Mouse (Mus musculus) midbrain, embryonic 14.5 days (tissue): ENCODE results near the gene Mroh3. TPM values are rescaled to one million over a fixed set of nuclear protein-coding genes. Genes with fewer than 3 reads are reported as not detected.
A peak's percentile ranks its signal among the peaks of the same experiment; 100 is the strongest.

ENCODE experiments used
- ATAC-seq: fragments of 200-750 bp; cut with Nextera tagmentation; 2 replicates; pipeline ENCODE4 v1.8.0; 2017; ENCODE audit warnings: moderate number of reproducible peaks, moderate library complexity; ENCODE audit not compliant: low FRiP score, low TSS enrichment
- DNase-seq: peaks from one replicate; pipeline ENCODE4 v3.0.0-alpha.2; 2015
- H3K27ac ChIP-seq: fragments of 300-500 bp; sonication (generic); replicated peaks from 2 replicates; pipeline ENCODE4 v1.5.1; 2014; ENCODE audit warnings: mild to moderate bottlenecking, low read depth, low read length, moderate library complexity
- H3K27me3 ChIP-seq: fragments of 300-500 bp; sonication (generic); 2 replicates; pipeline ENCODE4 v1.6.1; 2014; ENCODE audit warnings: low read length, control low read depth, mixed read lengths; ENCODE audit not compliant: control insufficient read depth, insufficient read depth
- H3K36me3 ChIP-seq: fragments of 300-500 bp; sonication (generic); 2 replicates; pipeline ENCODE4 v1.6.1; 2014; ENCODE audit warnings: low read length, control low read depth; ENCODE audit not compliant: control insufficient read depth, insufficient read depth
- H3K4me1 ChIP-seq: fragments of 300-500 bp; sonication (generic); 2 replicates; pipeline ENCODE4 v1.6.1; 2014; ENCODE audit warnings: mild to moderate bottlenecking, antibody characterized with exemption, low read length, control low read depth; ENCODE audit not compliant: control insufficient read depth, insufficient read depth
- H3K4me2 ChIP-seq: fragments of 300-500 bp; sonication (generic); 2 replicates; pipeline ENCODE4 v1.6.1; 2014; ENCODE audit warnings: mild to moderate bottlenecking, low read length, moderate library complexity
- H3K4me3 ChIP-seq: fragments of 300-500 bp; sonication (generic); replicated peaks from 2 replicates; pipeline ENCODE4 v1.5.1; 2014; ENCODE audit warnings: low read depth, low read length
- H3K9ac ChIP-seq: fragments of 300-500 bp; sonication (generic); replicated peaks from 2 replicates; pipeline ENCODE4 v1.6.1; 2014; ENCODE audit warnings: mild to moderate bottlenecking, low read length, moderate library complexity
- H3K9me3 ChIP-seq: fragments of 300-500 bp; sonication (generic); 2 replicates; pipeline ENCODE4 v1.6.1; 2016; ENCODE audit warnings: low read length, control low read depth, mixed read lengths; ENCODE audit not compliant: control insufficient read depth
- WGBS: fragments of 180-500 bp; shearing (Covaris S2); extraction: QIAGEN DNeasy Blood & Tissue Kit; methylation state at CpG from one replicate; pipeline ENCODE4 v1.1.7; 2014; 5-methylcytosine and 5-hydroxymethylcytosine counted together
- polyA plus RNA-seq: library from polyadenylated mRNA; unstranded; fragments of >200 nt; fragmentation: Nextera tagmentation; extraction: Ambion mirVana; gene quantifications from 2 replicates; pipeline ENCODE4 v1.2.1, GENCODE M21; 2014

Gene Mroh3
- 0.34 and 0.59 TPM in 2 replicates for polyA plus RNA-seq

DNA sequence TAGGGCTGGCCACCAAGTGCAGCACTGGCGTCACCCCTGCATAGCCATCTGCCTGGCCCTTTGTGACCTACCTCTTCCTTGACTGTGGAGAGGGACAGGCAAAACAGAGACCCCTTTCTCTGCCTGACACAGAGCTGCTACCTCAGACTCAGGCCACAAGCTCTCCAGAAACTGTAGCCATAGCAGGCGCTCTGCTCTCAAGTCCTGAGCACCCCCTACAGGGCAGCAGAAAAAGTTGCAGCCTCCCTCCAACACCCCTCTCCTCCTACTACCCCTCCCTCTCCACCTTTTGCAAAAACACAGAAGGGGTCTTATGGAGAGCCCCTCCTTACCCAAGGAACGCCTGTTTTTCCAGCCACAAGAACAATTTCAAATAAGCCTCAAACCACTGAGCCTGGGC is at the start of gene Mroh3:
TSS of gene Mroh3 (minus strand) at position 26 of the 400 bp plus-strand sequence.
- Histone ChIP-seq H3K4me2 (no peak within 1 kb of the TSS), H3K27me3 (no peaks in the 10 kb centered on the region), H3K36me3 (peaks cover 12% of the 10 kb centered on the region; the same call in 1 of the 2 replicates), H3K9ac (no peak within 1 kb of the TSS), H3K4me3 (no peak within 1 kb of the TSS), H3K27ac (no peak within 1 kb of the TSS), H3K9me3 (no peaks in the 10 kb centered on the region), H3K4me1 (no peaks in the 10 kb centered on the region)
- DNase-seq (peak; percentile 68), ATAC-seq (no peak; the same call in 1 of the 2 replicates)
- WGBS, result 45% methylated on average over 3 of the region's 3 CpGs

DNA sequence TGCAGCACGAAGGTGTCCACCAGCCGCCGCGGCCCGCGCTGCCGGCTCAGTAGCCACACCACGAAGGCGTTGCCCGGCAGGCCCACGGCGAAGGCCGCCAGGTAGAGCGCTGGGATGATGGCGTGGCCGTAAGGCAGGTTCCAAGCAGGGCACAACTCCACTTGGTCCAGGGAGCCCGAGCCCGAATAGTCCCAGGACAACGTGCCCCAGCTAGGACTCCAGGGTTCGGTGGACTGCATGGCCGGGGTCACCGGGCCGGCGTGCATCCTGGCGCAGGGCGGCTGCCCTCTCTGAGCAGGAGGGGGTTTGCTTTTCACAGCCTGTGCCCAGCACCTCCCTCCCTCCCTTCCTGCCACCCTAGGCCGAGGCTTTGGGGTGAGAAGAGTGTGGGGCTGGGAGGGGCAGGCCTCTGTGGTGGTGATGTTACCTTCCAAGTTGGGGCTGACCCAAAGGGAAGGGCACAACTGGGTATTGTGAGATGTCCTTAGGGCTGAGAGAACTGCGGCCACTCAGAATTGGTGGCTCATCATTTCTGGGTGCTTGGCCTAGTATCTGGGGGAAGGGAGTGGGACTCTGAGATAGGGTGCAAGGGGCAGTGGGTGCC is 48.1 kb upstream of the Mroh3 start, which contains the start of gene Gpr25:
TSS of gene Gpr25 (minus strand) at position 239 of the 604 bp plus-strand sequence.
- H3K27ac ChIP-seq, result peak within 1 kb of the TSS; percentile 49

DNA sequence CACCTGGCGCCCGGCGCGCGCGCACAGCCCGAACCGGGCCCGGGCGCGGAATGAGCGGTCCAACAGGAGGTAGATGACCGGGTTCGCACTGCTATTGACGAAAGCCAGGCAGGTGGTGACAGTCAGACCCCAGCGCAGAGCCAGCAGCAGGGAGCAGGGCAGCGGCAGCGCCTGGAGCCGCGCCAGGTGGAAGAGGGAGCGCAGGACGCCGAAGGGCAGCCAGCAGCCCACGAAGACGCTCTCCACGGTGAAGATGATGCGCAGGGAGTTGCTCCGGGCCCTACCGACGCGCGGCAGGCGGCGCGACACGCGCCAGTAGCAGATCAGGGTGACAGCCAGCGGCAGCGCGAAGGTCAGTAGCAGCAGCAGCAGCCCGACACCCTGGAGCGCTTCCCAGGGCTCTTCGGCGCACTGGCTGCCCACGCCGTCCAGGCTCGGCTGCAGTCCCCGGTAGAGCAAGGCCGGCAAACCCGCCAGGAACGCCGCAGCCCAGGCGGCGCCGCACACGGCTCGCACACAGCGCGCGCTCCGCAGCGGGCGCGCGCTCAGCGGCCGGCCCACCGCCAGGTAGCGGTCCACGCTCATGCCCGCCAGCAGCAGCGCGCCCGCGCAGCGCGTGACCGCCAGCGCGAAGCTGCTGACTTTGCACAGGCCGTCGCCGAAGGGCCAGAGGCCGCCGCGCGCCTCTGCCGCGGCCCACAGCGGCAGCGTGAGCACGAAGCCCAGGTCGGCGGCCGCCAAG is 47.4 kb upstream of the Mroh3 start:
- WGBS, result 1% methylated on average over 95 of the region's 95 CpGs

More for the DNA sequence above, 48.1 kb upstream of the Mroh3 start, which contains the start of gene Gpr25:
- no peak for DNase-seq
- no peaks in the 10 kb centered on the region for H3K9me3 ChIP-seq
- no peaks in the 10 kb centered on the region for H3K36me3 ChIP-seq
- peaks cover 62% of the 10 kb centered on the region for H3K27me3 ChIP-seq
- peak within 1 kb of the TSS; percentile 51 for H3K4me3 ChIP-seq
- peak within 1 kb of the TSS; percentile 66 for H3K9ac ChIP-seq
- peak within 1 kb of the TSS; percentile 86 for H3K4me2 ChIP-seq
- ATAC-seq, result peak; percentile 51
- peaks cover 7% of the 10 kb centered on the region for H3K4me1 ChIP-seq
- 7% methylated on average over 28 of the region's 28 CpGs for WGBS

DNA sequence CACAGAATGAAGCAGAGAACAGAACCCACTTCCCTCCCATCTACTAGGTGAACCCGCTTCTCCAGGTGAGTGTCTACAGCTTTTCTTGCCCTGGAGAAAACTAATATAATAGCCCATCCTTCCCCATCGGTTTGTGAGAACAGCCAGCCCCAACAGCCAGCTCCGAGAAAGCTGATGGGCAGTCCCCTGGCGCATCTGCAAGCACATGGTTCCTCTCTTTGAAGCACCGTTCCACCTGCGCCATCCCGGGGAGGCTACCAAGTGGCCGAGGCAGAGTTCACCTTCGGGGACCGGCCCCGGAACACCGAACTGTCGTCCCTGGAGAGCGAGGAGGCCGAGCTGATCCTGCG is 46.9 kb upstream of the Mroh3 start:
- no peak for DNase-seq
- Histone ChIP-seq H3K27me3 (peaks cover 62% of the 10 kb centered on the region), H3K27ac (no peak overlapping the region), H3K36me3 (no peaks in the 10 kb centered on the region), H3K9me3 (no peaks in the 10 kb centered on the region), H3K9ac (peak overlapping the region; percentile 66), H3K4me2 (peak overlapping the region; percentile 86), H3K4me3 (peak overlapping the region; percentile 51), H3K4me1 (peaks cover 7% of the 10 kb centered on the region)
- WGBS, result 3% methylated on average over 16 of the region's 16 CpGs
- ATAC-seq, result no peak

More for the DNA sequence above, 47.4 kb upstream of the Mroh3 start:
- Histone ChIP-seq H3K9me3 (no peaks in the 10 kb centered on the region), H3K9ac (peak overlapping the region; percentile 66), H3K4me2 (peak overlapping the region; percentile 86), H3K27ac (peak overlapping the region; percentile 49), H3K36me3 (no peaks in the 10 kb centered on the region), H3K4me3 (peak overlapping the region; percentile 51), H3K27me3 (peaks cover 62% of the 10 kb centered on the region), H3K4me1 (peaks cover 7% of the 10 kb centered on the region)
- DNase-seq (peak; percentile 90), ATAC-seq (peak; percentile 82)

DNA sequence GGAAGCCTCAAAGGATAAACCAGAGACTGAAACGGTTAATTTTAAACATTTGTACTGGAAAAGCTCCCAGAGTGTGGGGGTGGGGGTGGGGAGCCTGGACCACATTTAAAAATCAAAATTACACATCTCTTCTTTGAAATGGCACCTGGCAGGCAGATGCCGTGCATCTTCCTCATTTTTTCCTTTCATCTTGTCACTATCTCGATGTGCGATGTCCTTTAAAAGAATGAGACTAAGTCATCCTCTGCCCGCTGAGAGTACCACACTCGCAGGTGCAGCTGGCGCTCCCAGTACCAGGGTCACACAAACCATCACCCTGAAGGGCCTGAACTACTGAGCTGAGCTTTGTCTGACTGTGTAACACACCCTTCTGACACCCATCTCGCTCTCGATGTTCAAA is 45.9 kb upstream of the Mroh3 start:
- H3K4me3 ChIP-seq, result no peak overlapping the region
- H3K27me3 ChIP-seq, result peaks cover 61% of the 10 kb centered on the region
- H3K36me3 ChIP-seq, result no peaks in the 10 kb centered on the region
- ATAC-seq (no peak), DNase-seq (no peak)
- H3K9ac ChIP-seq, result no peak overlapping the region
- H3K4me1 ChIP-seq, result peaks cover 7% of the 10 kb centered on the region
- 70% methylated on average over 9 of the region's 9 CpGs for WGBS
- H3K27ac ChIP-seq, result no peak overlapping the region
- H3K9me3 ChIP-seq, result no peaks in the 10 kb centered on the region
- no peak overlapping the region for H3K4me2 ChIP-seq

DNA sequence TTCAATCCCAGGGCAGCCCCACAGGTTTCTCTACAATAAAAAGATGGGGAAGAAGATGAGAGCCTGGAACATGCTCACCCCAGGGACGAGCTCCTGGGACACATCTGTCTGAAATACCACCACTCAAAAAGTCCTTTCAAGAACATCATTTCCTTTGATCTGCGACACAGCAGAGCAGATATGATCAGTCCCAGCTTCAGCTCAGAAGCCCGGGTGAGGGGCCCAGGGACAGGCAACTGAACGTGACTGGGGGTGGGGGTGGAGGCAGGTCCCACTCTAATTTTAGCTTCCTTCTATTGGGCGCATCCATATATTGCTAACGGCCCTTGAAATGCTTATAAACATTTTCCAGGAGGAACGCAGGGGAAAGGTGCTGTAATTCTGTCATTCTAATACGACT is 43.0 kb upstream of the Mroh3 start:
- ATAC-seq, result no peak
- H3K9me3 ChIP-seq, result no peaks in the 10 kb centered on the region
- no peak for DNase-seq
- H3K27me3 ChIP-seq, result peaks cover 33% of the 10 kb centered on the region
- H3K27ac ChIP-seq, result no peak overlapping the region
- no peak overlapping the region for H3K9ac ChIP-seq
- WGBS, result 53% methylated on average over 8 of the region's 8 CpGs
- no peaks in the 10 kb centered on the region for H3K36me3 ChIP-seq
- no peak overlapping the region for H3K4me2 ChIP-seq
- H3K4me1 ChIP-seq, result peaks cover 7% of the 10 kb centered on the region
- H3K4me3 ChIP-seq, result no peak overlapping the region

DNA sequence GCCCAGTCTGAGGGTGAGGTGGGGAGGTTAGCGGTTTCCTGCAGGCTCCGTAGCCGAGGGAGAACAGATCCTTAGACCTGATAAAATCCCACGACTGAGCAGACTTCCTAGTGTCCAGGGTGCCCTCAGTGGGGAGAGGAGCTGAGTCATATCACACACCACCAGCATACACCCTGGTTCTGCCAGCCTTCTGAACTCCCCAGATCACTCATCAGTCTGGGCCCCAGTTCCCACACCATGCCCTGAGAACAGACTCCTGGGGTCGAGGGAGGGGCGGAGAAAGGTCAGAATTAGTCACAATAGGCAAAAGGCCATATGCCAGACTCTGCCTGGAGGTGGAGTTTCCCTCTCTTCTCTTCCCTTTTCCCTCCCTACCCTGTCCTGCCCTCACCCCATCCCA is 42.5 kb upstream of the Mroh3 start:
- Histone ChIP-seq H3K27ac (no peak overlapping the region), H3K27me3 (peaks cover 29% of the 10 kb centered on the region), H3K4me3 (no peak overlapping the region), H3K4me2 (no peak overlapping the region), H3K4me1 (peaks cover 7% of the 10 kb centered on the region), H3K36me3 (no peaks in the 10 kb centered on the region), H3K9me3 (no peaks in the 10 kb centered on the region), H3K9ac (no peak overlapping the region)
- DNase-seq (no peak), ATAC-seq (no peak)
- WGBS, result 37% methylated on average over 6 of the region's 6 CpGs

DNA sequence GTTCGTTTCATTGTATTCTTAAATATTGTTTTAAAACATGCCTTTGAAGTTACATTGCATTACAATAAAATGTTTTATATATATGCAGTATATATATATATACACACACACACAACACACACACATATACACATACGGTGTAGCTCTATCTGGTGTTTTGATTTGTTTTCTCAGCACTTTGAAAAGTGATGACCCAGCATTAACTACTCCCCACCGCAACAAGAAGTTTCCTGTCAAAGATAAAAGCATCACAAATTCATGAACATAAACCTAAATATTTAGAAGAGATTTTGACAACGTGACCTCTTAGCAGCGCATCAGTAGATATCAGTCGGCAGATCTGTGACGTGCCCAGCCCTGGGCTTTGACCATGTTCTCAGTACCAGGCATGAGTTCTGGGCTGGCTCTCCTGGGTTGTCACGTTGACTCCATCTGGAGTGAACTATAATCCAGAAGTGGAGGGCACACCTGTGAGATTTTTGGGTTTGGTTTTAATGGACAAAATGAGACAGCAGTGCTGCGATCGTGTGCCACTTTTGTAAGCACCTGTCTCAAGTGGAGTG is 42.0 kb upstream of the Mroh3 start:
- Histone ChIP-seq H3K9me3 (no peaks in the 10 kb centered on the region), H3K4me1 (peaks cover 3% of the 10 kb centered on the region), H3K27me3 (peaks cover 24% of the 10 kb centered on the region), H3K4me2 (no peak overlapping the region), H3K9ac (no peak overlapping the region), H3K36me3 (no peaks in the 10 kb centered on the region), H3K4me3 (no peak overlapping the region), H3K27ac (no peak overlapping the region)
- 86% methylated on average over 10 of the region's 10 CpGs for WGBS
- no peak for DNase-seq
- no peak for ATAC-seq
